Mouse (Mus musculus): ENCODE data around the gene Map2k2. TPM values are rescaled to one million over a fixed set of nuclear protein-coding genes. Genes with fewer than 3 reads are reported as not detected.

Gene Map2k2
- total and polyA plus RNA-seq, 3 experiments, result 147 to 212 TPM; not detected in 1

GRCm38 (mm10) chr10:81068706-81069105 is 37.0 kb upstream of the Map2k2 start:
- no peak for TF ChIP-seq ETS1 (IDR thresholded peaks at IDR 0.05; ENCODE audit: low read depth, low read length)
- TF ChIP-seq TCF12 (IDR thresholded peaks at IDR 0.05; ENCODE audit: low read depth, low read length), result no peak
- no peak for TF ChIP-seq KAT2A (conservative IDR thresholded peaks at IDR 0.05; ENCODE audit: low read depth, low read length)
- TF ChIP-seq MYB (IDR thresholded peaks at IDR 0.05; ENCODE audit: low read depth, low read length), result no peak
- no peak for TF ChIP-seq EP300 (IDR thresholded peaks at IDR 0.05; ENCODE audit: low read depth in 1 of 2, low read length in 2 of 2)
- no peak for TF ChIP-seq TAL1 (IDR thresholded peaks at IDR 0.05; ENCODE audit: low read length)
- no peak for TF ChIP-seq ZNF384 (IDR thresholded peaks at IDR 0.05; ENCODE audit: low read depth, low read length)
- TF ChIP-seq MYC (IDR thresholded peaks at IDR 0.05; ENCODE audit: low read depth, low read length), result no peak
- no peak for TF ChIP-seq NRF1 (IDR thresholded peaks at IDR 0.05; ENCODE audit: insufficient read depth, low read depth, low read length, poor library complexity, severe bottlenecking)
- TF ChIP-seq NELFE (IDR thresholded peaks at IDR 0.05; ENCODE audit: low read depth, low read length), result no peak
- no peak for TF ChIP-seq ZC3H11A (IDR thresholded peaks at IDR 0.05; ENCODE audit: low read depth, low read length)
- TF ChIP-seq CHD1 (IDR thresholded peaks at IDR 0.05; ENCODE audit: low read depth, low read length), result no peak
- no peak for TF ChIP-seq GATA1 (IDR thresholded peaks at IDR 0.05; ENCODE audit: low read depth, low read length)
- no peak for TF ChIP-seq UBTF (IDR thresholded peaks at IDR 0.05; ENCODE audit: borderline replicate concordance, insufficient read depth, low read depth, low read length)
- no peak for TF ChIP-seq SMC3 (IDR thresholded peaks at IDR 0.05; ENCODE audit: low read depth, low read length)
- TF ChIP-seq USF2 (IDR thresholded peaks at IDR 0.05; ENCODE audit: borderline replicate concordance in 1 of 2, insufficient read depth in 1 of 2, low read depth in 1 of 2, low read length in 2 of 2), result no peak
- no peak for TF ChIP-seq RCOR1 (IDR thresholded peaks at IDR 0.05; ENCODE audit: low read depth, low read length)
- TF ChIP-seq MAFK (IDR thresholded peaks at IDR 0.05; ENCODE audit: borderline replicate concordance, low read depth, low read length), result no peak
- H3K9me3 ChIP-seq (replicated peaks; ENCODE audit: insufficient read depth, low read length), result no peaks in the 10 kb centered on the region
- no peak overlapping the region for H3K4me3 ChIP-seq (ENCODE audit: control insufficient read depth in 1 of 2, insufficient read depth in 1 of 2, low read depth in 2 of 2, low read length in 2 of 2)
- DNase-seq (ENCODE audit: low read depth, low spot score), result no peak
- no peak overlapping the region for H3K27ac ChIP-seq (ENCODE audit: control insufficient read depth, low read depth, low read length)
- H3K36me3 ChIP-seq (ENCODE audit: control insufficient read depth in 1 of 2, insufficient read depth in 2 of 2, low read length in 2 of 2), result peaks cover 0 to 4% of the 10 kb centered on the region in 2 experiments; a peak in 1 of 4 replicates
- H3K27me3 ChIP-seq (ENCODE audit: control insufficient read depth in 1 of 2, insufficient read depth in 2 of 2, low read length in 2 of 2), result peaks cover 0 to 2% of the 10 kb centered on the region in 2 experiments; a peak in 2 of 4 replicates
- peaks cover 31% of the 10 kb centered on the region for H3K79me2 ChIP-seq (ENCODE audit: control insufficient read depth, insufficient read depth, low read length, poor library complexity)
- H3K9ac ChIP-seq (ENCODE audit: control insufficient read depth, low read depth, low read length, poor library complexity, severe bottlenecking), result no peak overlapping the region
- H3K4me1 ChIP-seq (ENCODE audit: control insufficient read depth in 1 of 2, insufficient read depth in 2 of 2, low read length in 2 of 2), result peaks cover 0 to 9% of the 10 kb centered on the region in 2 experiments; a peak in 3 of 4 replicates

- H3K4me3 ChIP-seq (ENCODE audit: control insufficient read depth in 1 of 2, insufficient read depth in 1 of 2, low read depth in 2 of 2, low read length in 2 of 2), result peak within 1 kb of the TSS; percentile 72 to 74
- no peaks in the 10 kb centered on the region for H3K9me3 ChIP-seq (replicated peaks; ENCODE audit: insufficient read depth, low read length)
- H3K9ac ChIP-seq (ENCODE audit: control insufficient read depth, low read depth, low read length, poor library complexity, severe bottlenecking), result peak within 1 kb of the TSS; percentile 83
- peak; percentile 100 for DNase-seq (ENCODE audit: low read depth, low spot score)
- H3K27me3 ChIP-seq (ENCODE audit: control insufficient read depth in 1 of 2, insufficient read depth in 2 of 2, low read length in 2 of 2), result peaks cover 0 to 2% of the 10 kb centered on the region in 2 experiments; a peak in 2 of 4 replicates
- H3K4me1 ChIP-seq (ENCODE audit: control insufficient read depth in 1 of 2, insufficient read depth in 2 of 2, low read length in 2 of 2), result peaks cover 0 to 9% of the 10 kb centered on the region in 2 experiments; a peak in 3 of 4 replicates
- peaks cover 31% of the 10 kb centered on the region for H3K79me2 ChIP-seq (ENCODE audit: control insufficient read depth, insufficient read depth, low read length, poor library complexity)
- peak within 1 kb of the TSS; percentile 9; the same call in 1 of the 2 replicates for H3K27ac ChIP-seq (ENCODE audit: control insufficient read depth, low read depth, low read length)
- peak; percentile 93 for TF ChIP-seq SIN3A (IDR thresholded peaks at IDR 0.05; ENCODE audit: low read length)
- TF ChIP-seq ZMIZ1 (IDR thresholded peaks at IDR 0.05; ENCODE audit: low read depth, low read length), result peak; percentile 43; the same call in 1 of the 2 replicates
- TF ChIP-seq NELFE (IDR thresholded peaks at IDR 0.05; ENCODE audit: low read depth, low read length), result peak; percentile 88
- TF ChIP-seq TCF12 (IDR thresholded peaks at IDR 0.05; ENCODE audit: low read depth, low read length), result peak; percentile 54; the same call in 1 of the 2 replicates
- TF ChIP-seq ELF1 (IDR thresholded peaks at IDR 0.05; ENCODE audit: low read depth, low read length), result 0 out of 2 replicates have a peak, but pooled peaks have one; percentile 56
- peak; percentile 88 to 94 for TF ChIP-seq POLR2A (IDR thresholded peaks at IDR 0.05; ENCODE audit: control insufficient read depth in 1 of 2, insufficient read depth in 1 of 2, low read depth in 1 of 2, low read length in 2 of 2, poor library complexity in 1 of 2)
- TF ChIP-seq NRF1 (IDR thresholded peaks at IDR 0.05; ENCODE audit: insufficient read depth, low read depth, low read length, poor library complexity, severe bottlenecking), result peak; percentile 97
- no peak for TF ChIP-seq MAZ (IDR thresholded peaks at IDR 0.05; ENCODE audit: low read depth, low read length)
- TF ChIP-seq USF1 (IDR thresholded peaks at IDR 0.05; ENCODE audit: low read depth, low read length), result peak; percentile 58; the same call in 1 of the 2 replicates
- peak; percentile 78 for TF ChIP-seq MAX (IDR thresholded peaks at IDR 0.05; ENCODE audit: low read length)
- no peak for TF ChIP-seq RAD21 (IDR thresholded peaks at IDR 0.05; ENCODE audit: low read depth, low read length)
- no peak for TF ChIP-seq EP300 (IDR thresholded peaks at IDR 0.05; ENCODE audit: low read depth in 1 of 2, low read length in 2 of 2)
- peak; percentile 90 for TF ChIP-seq MXI1 (IDR thresholded peaks at IDR 0.05; ENCODE audit: low read depth, low read length)
- TF ChIP-seq MYC (IDR thresholded peaks at IDR 0.05; ENCODE audit: low read depth, low read length), result peak; percentile 76; the same call in 1 of the 2 replicates
- no peak for TF ChIP-seq ZNF384 (IDR thresholded peaks at IDR 0.05; ENCODE audit: low read depth, low read length)
- peak; percentile 83 for TF ChIP-seq HCFC1 (IDR thresholded peaks at IDR 0.05; ENCODE audit: low read depth, low read length)
- peak; percentile 73 for TF ChIP-seq TBP (IDR thresholded peaks at IDR 0.05; ENCODE audit: low read depth, low read length)
- H3K36me3 ChIP-seq (ENCODE audit: control insufficient read depth in 1 of 2, insufficient read depth in 2 of 2, low read length in 2 of 2), result peaks cover 0 to 4% of the 10 kb centered on the region in 2 experiments; a peak in 1 of 4 replicates
These were observed 35.9 kb upstream of the Map2k2 start, which contains the start of gene Thop1 for GRCm38 (mm10) chr10:81069836-81070235. TSS of gene Thop1 (plus strand) at chr10:81070035.

All from MEL (cell line).